Mouse (Mus musculus) testis, adult 2 months (tissue): ENCODE data around the gene AU022252. TPM values are rescaled to one million over a fixed set of nuclear protein-coding genes. Genes with fewer than 3 reads are reported as not detected.
A peak's percentile ranks its signal among the peaks of the same experiment; 100 is the strongest.

ENCODE experiments used
- H3K27ac ChIP-seq: fragments of 200-500 bp; 2 replicates; pipeline ENCODE4 v1.5.1; 2012; ENCODE audit warnings: low read depth, low read length; ENCODE audit not compliant: control insufficient read depth, insufficient read depth
- H3K27me3 ChIP-seq: fragments of 200-500 bp; 2 replicates; pipeline ENCODE4 v1.6.1; 2012; ENCODE audit warnings: mild to moderate bottlenecking, low read length, moderate library complexity; ENCODE audit not compliant: control insufficient read depth, insufficient read depth
- H3K36me3 ChIP-seq: fragments of 200-500 bp; 2 replicates; pipeline ENCODE4 v1.6.1; 2012; ENCODE audit warnings: mild to moderate bottlenecking, low read length; ENCODE audit not compliant: control insufficient read depth, insufficient read depth
- H3K4me1 ChIP-seq: fragments of 200-500 bp; 2 replicates; pipeline ENCODE4 v1.6.1; 2012; ENCODE audit warnings: low read length; ENCODE audit not compliant: control insufficient read depth, insufficient read depth
- H3K4me3 ChIP-seq: fragments of 200-500 bp; 2 replicates; pipeline ENCODE4 v1.5.1; 2012; ENCODE audit warnings: low read depth, mild to moderate bottlenecking, low read length, moderate library complexity, mixed read lengths; ENCODE audit not compliant: control insufficient read depth
- CTCF ChIP-seq: fragments of 200-500 bp; IDR thresholded peaks from 2 replicates; pipeline ENCODE4 v1.5.1; 2012; ENCODE audit warnings: low read depth, mild to moderate bottlenecking, inconsistent platforms, low read length, moderate library complexity; ENCODE audit not compliant: control insufficient read depth, insufficient read depth, insufficient replicate concordance
- POLR2A ChIP-seq: fragments of 200-500 bp; IDR thresholded peaks from 2 replicates; pipeline ENCODE4 v1.6.1; 2012; ENCODE audit warnings: low read depth, mild to moderate bottlenecking, inconsistent platforms, low read length, moderate library complexity; ENCODE audit not compliant: control insufficient read depth
- polyA plus RNA-seq: library from polyadenylated mRNA; depleted of rRNA; stranded (reverse); fragments of >200 nt; gene quantifications from 2 replicates; pipeline ENCODE4 v1.2.3, GENCODE M21; 2012

AU022252 gene
- polyA plus RNA-seq, 1 experiment, result 14.1 TPM

GRCm38 (mm10) chr4:119223696-119224095 lies 8.8 kb downstream of the AU022252 start:
- Histone ChIP-seq H3K4me1 (no peaks in the 10 kb centered on the region), H3K36me3 (peaks cover 3% of the 10 kb centered on the region), H3K4me3 (no peak overlapping the region), H3K27me3 (no peaks in the 10 kb centered on the region), H3K27ac (no peak overlapping the region)
- TF ChIP-seq CTCF (peak; percentile 52; the same call in 1 of the 2 replicates), POLR2A (no peak)

GRCm38 (mm10) chr4:119218169-119218568 lies 14.3 kb downstream of the AU022252 start, which contains the start of gene Tmem269:
Tmem269 (minus strand) TSS chr4:119218217.
- H3K27me3 ChIP-seq, result no peaks in the 10 kb centered on the region
- H3K4me1 ChIP-seq, result peaks cover 3% of the 10 kb centered on the region; the same call in 1 of the 2 replicates
- no peak within 1 kb of the TSS for H3K27ac ChIP-seq
- TF ChIP-seq CTCF, result no peak
- peak; percentile 49; the same call in 1 of the 2 replicates for TF ChIP-seq POLR2A
- H3K4me3 ChIP-seq, result peak within 1 kb of the TSS; percentile 79
- no peaks in the 10 kb centered on the region; the same call in 1 of the 2 replicates for H3K36me3 ChIP-seq

- Histone ChIP-seq H3K4me3 (peak overlapping the region; percentile 79), H3K27ac (no peak overlapping the region), H3K36me3 (no peaks in the 10 kb centered on the region; the same call in 1 of the 2 replicates), H3K27me3 (no peaks in the 10 kb centered on the region), H3K4me1 (peaks cover 3% of the 10 kb centered on the region; the same call in 1 of the 2 replicates)
- TF ChIP-seq CTCF (no peak), POLR2A (no peak)
Measured at GRCm38 (mm10) chr4:119216667-119217066, 15.8 kb downstream of the AU022252 start.

- no peak for TF ChIP-seq POLR2A
- TF ChIP-seq CTCF, result peak; percentile 70; the same call in 1 of the 2 replicates
- H3K4me1 ChIP-seq, result peaks cover 2% of the 10 kb centered on the region; the same call in 1 of the 2 replicates
- no peak overlapping the region for H3K4me3 ChIP-seq
- no peaks in the 10 kb centered on the region for H3K27me3 ChIP-seq
- H3K27ac ChIP-seq, result no peak overlapping the region
- peaks cover 2% of the 10 kb centered on the region; the same call in 1 of the 2 replicates for H3K36me3 ChIP-seq
Measured at GRCm38 (mm10) chr4:119204672-119205071, 27.8 kb downstream of the AU022252 start.

DNA sequence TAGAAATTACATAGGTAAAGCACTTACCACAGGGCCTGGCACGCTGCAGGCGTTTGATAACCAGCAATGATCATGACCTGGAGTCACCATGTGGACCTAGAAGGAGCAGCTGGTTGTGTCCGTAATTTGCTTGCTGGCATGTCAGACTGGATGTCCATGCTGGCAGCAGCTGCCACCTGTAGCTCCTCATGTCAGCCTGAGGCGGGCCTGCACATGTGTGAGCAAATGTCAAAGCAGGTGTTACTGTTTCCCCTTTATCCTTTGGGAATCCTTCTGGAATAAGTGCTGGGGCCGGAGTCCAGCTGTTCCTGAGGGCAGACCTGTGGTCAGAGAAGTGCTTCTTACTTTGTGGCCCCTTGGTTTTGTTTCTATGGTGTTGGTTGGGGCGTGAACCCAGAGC lies 34.4 kb downstream of the AU022252 start:
- Histone ChIP-seq H3K4me1 (peaks cover 8% of the 10 kb centered on the region), H3K36me3 (peaks cover 2% of the 10 kb centered on the region; the same call in 1 of the 2 replicates), H3K4me3 (no peak overlapping the region), H3K27ac (no peak overlapping the region), H3K27me3 (no peaks in the 10 kb centered on the region)
- TF ChIP-seq POLR2A, result no peak
- no peak for TF ChIP-seq CTCF

- TF ChIP-seq CTCF (no peak), POLR2A (no peak)
- H3K4me1 ChIP-seq, result peaks cover 6% of the 10 kb centered on the region
- H3K27me3 ChIP-seq, result no peaks in the 10 kb centered on the region
- H3K4me3 ChIP-seq, result peak overlapping the region; percentile 94
- H3K27ac ChIP-seq, result 0 out of 2 replicates have a peak overlapping the region, but pooled peaks have one; percentile 36
- H3K36me3 ChIP-seq, result peaks cover under 1% of the 10 kb centered on the region; the same call in 1 of the 2 replicates
Measured at GRCm38 (mm10) chr4:119195582-119196320, 36.8 kb downstream of the AU022252 start.

DNA sequence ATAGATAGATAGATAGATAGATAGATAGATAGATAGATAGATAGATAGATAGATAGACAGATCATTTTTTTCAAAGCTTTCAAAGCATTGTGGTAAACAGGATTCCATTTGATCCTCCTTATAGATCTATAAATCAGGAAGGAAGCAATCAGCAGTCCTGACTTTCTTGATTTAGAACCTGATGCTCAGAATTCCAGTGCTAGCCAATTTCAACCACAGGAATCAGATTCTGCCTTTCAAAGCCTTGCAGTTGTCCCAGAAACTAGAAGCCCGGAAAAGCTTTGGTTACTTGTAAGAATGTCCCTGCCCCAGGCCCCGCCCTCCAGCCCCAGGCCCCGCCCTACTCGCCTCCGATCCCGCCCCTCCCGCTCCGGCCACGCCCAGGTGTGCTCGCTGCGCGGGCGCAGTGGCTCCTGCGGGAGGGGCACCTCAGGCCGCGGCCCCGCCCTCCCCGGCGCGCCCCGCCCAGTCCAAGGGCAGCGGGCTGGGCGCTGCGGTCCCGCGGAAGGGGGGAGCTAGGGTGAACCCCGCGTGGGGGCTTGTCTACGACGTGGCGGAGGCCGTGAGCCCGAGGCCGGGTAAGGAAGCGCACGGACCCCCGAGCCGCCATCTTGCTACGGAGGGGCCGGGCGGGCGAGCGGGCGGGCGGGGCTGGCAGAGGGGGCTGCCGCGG lies 37.5 kb downstream of the AU022252 start, which contains the start of gene Svbp:
Svbp (plus strand) TSS at position 398 of the 673 bp plus-strand sequence.
- 0 out of 2 replicates have a peak within 1 kb of the TSS, but pooled peaks have one; percentile 36 for H3K27ac ChIP-seq

More for the DNA sequence above, 37.5 kb downstream of the AU022252 start, which contains the start of gene Svbp:
- Histone ChIP-seq H3K4me1 (peaks cover 6% of the 10 kb centered on the region), H3K4me3 (peak within 1 kb of the TSS; percentile 94), H3K36me3 (no peaks in the 10 kb centered on the region), H3K27me3 (no peaks in the 10 kb centered on the region)
- no peak for TF ChIP-seq CTCF
- TF ChIP-seq POLR2A, result no peak
